ENCODE assay signal across 29 mouse cellular contexts in the genomic region with DNA sequence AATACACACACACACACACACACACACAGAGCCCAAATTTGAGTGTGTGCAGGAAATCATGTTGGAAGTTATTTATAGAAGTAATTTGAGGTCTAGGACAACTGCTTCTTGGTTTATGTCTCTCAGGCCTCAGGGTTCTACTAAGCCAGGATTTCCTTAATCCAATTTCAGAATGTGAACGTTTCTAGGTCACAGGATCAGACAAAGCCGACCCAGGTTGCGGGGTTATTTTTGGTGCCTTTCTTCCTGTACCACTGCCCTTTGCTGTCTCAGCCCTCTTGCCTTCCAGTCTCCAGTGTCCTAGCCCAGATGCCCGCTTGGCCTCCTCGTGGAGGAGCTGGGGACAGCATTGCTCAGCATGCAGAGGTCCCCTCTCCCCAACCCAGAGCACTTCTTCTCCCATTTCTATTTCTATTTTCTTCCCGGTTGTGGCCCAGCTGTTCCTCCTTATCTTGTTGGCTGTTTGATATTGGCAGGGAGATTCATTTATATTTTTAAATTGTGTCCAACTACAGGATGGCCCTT. TPM values are rescaled to one million over a fixed set of nuclear protein-coding genes. Genes with fewer than 3 reads are reported as not detected.
DNase-seq lines count a peak whose midpoint lies in the region; ATAC-seq and TF ChIP-seq lines count a peak whose summit lies in the region.
"Had no signal": no experiment of that assay in that cellular context is flagged by ENCODE, and none has a peak within 500 bp of the region (broad histone marks: within the 10 kb centered on the region; RNA-seq: fewer than 3 reads in every experiment).

No protein-coding gene starts in this region.

- H3K79me2 ChIP-seq in liver, adult 2 months (ENCODE audit: control insufficient read depth, insufficient read depth, low read length) = no peaks in the 10 kb centered on the region

- H3K4me3 ChIP-seq in heart, embryonic 16.5 days (ENCODE audit: low read length) = no peak overlapping the region
- no peak overlapping the region for H3K4me3 ChIP-seq in liver, adult 2 months (ENCODE audit: insufficient read depth, low read depth, low read length)
- H3K4me3 ChIP-seq: forebrain, embryonic 15.5 days; heart, embryonic 12.5 days; limb, embryonic 12.5 days; liver, embryonic 15.5 days had no signal

- no peaks in the 10 kb centered on the region for H3K27me3 ChIP-seq in heart, embryonic 16.5 days (ENCODE audit: control insufficient read depth, insufficient read depth, low read length)
- no peaks in the 10 kb centered on the region for H3K27me3 ChIP-seq in liver, adult 2 months (ENCODE audit: control insufficient read depth, insufficient read depth, low read length)
- H3K27me3 ChIP-seq: forebrain, embryonic 15.5 days; limb, embryonic 12.5 days had no signal

- H3K9me3 ChIP-seq in heart, embryonic 16.5 days (replicated peaks; ENCODE audit: control insufficient read depth, low read length) = 0 out of 2 replicates have a peak, but pooled peaks cover 3% of the 10 kb centered on the region
- H3K9me3 ChIP-seq: forebrain, embryonic 15.5 days; limb, embryonic 12.5 days; liver, embryonic 15.5 days had no signal

- no peaks in the 10 kb centered on the region for H3K36me3 ChIP-seq in heart, embryonic 16.5 days (ENCODE audit: control insufficient read depth, insufficient read depth)
- H3K36me3 ChIP-seq in liver, adult 2 months (ENCODE audit: control insufficient read depth, insufficient read depth, low read length) = no peaks in the 10 kb centered on the region
- H3K36me3 ChIP-seq: forebrain, embryonic 15.5 days; heart, embryonic 12.5 days; limb, embryonic 12.5 days; liver, embryonic 15.5 days had no signal

- no peak for DNase-seq in heart, postnatal 25 days (ENCODE audit: low spot score)
- no peak for DNase-seq in liver, adult 2 months (ENCODE audit: extremely low read depth, low read depth, low spot score)
- DNase-seq in liver = no peak
- DNase-seq in retina, embryonic 14.5 days (ENCODE audit: low spot score) = peak; percentile 22
- DNase-seq in testis, postnatal 14 days (ENCODE audit: low spot score) = no peak
- DNase-seq: adrenal gland, postnatal 10 days; cerebellum, adult 9-11 months; embryo, embryonic 11 days; kidney, adult 9 months; lung, postnatal 10 days; midbrain, embryonic 14.5 days; spleen, adult 18-20 months; thymus, adult 2 months had no signal

- H3K9ac ChIP-seq in heart, embryonic 16.5 days (ENCODE audit: low read length) = no peak overlapping the region
- no peak overlapping the region for H3K9ac ChIP-seq in liver, adult 2 months (ENCODE audit: low read depth, low read length)
- H3K9ac ChIP-seq: forebrain, embryonic 15.5 days; heart, embryonic 12.5 days; limb, embryonic 12.5 days; liver, embryonic 15.5 days had no signal

- ATAC-seq in heart, embryonic 16.5 days (replicated peaks; ENCODE audit: extremely low read depth, insufficient read depth, low FRiP score) = no peak
- ATAC-seq in common myeloid progenitor, adult 5-6 weeks (replicated peaks; ENCODE audit: low read depth, poor library complexity, severe bottlenecking) = peak; percentile 57; the same call in 1 of the 2 replicates
- ATAC-seq in megakaryocyte-erythroid progenitor cell, adult 5-6 weeks (replicated peaks; ENCODE audit: low FRiP score, low TSS enrichment, poor library complexity, severe bottlenecking) = no peak
- ATAC-seq: forebrain, embryonic 15.5 days; Patski had no signal

- TF ChIP-seq CTCF in liver, adult 2 months (IDR thresholded peaks at IDR 0.05; ENCODE audit: low read depth, low read length) = peak; percentile 29

- H3K4me1 ChIP-seq in heart, embryonic 16.5 days (ENCODE audit: control insufficient read depth, insufficient read depth, low read length) = peaks cover 15% of the 10 kb centered on the region
- peaks cover 2% of the 10 kb centered on the region; the same call in 1 of the 2 replicates for H3K4me1 ChIP-seq in liver, adult 2 months (ENCODE audit: control insufficient read depth, insufficient read depth, low read length)
- H3K4me1 ChIP-seq: limb, embryonic 12.5 days had no signal

- no peak overlapping the region for H3K4me2 ChIP-seq in heart, embryonic 16.5 days (ENCODE audit: low read depth, low read length)
- H3K4me2 ChIP-seq: forebrain, embryonic 15.5 days; heart, embryonic 12.5 days; limb, embryonic 12.5 days; liver, embryonic 15.5 days had no signal

- WGBS in heart, embryonic 16.5 days = 28% methylated on average over 6 of the region's 6 CpGs
- 36% methylated on average over 6 of the region's 6 CpGs for WGBS in liver, adult 2 months

- peak overlapping the region; percentile 29 for H3K27ac ChIP-seq in heart, embryonic 16.5 days (ENCODE audit: low read length)
- no peak overlapping the region for H3K27ac ChIP-seq in liver, adult 2 months (replicated peaks; ENCODE audit: insufficient read depth, low read depth, low read length)
- H3K27ac ChIP-seq: forebrain, embryonic 15.5 days; limb, embryonic 12.5 days; liver, embryonic 15.5 days had no signal

- no peak for TF ChIP-seq POLR2A in liver, adult 2 months (IDR thresholded peaks at IDR 0.05; ENCODE audit: extremely low read depth, insufficient read depth, low read length)

- intact Hi-C loops in heart, postnatal 25 days (cut with DNase I) = no loop called here

RNA-seq across cellular contexts. Expression of a gene that starts 5.3 kb away (rescaled TPM):
- 10.1 and 10.4 TPM in 2 replicates for polyA plus RNA-seq in heart, embryonic 16.5 days (2015; fragmentation: Nextera tagmentation; extraction: Ambion mirVana)
- 10 to 100 TPM; 23.3 to 24.5 TPM for total RNA-seq in heart, postnatal 25 days (2021)
- total RNA-seq in liver, adult 2 months (2014; rRNA removed) = 14.6 and 20.7 TPM in 2 replicates
- polyA plus RNA-seq in liver, adult 2 months (2012; rRNA removed) = 5.1 and 5.2 TPM in 2 replicates
- total RNA-seq in common myeloid progenitor, adult 5-6 weeks (2017) = 20.8 and 22.7 TPM in 2 replicates
- total RNA-seq in megakaryocyte-erythroid progenitor cell, adult 5-6 weeks (2014; fragmentation: Nextera tagmentation) = 24.5 and 26.4 TPM in 2 replicates
- total RNA-seq in megakaryocyte-erythroid progenitor cell, adult 5-6 weeks (2017) = 23.5 and 28.6 TPM in 2 replicates

RNA-seq across cellular contexts. Expression of a gene that starts 24.2 kb away (rescaled TPM):
- polyA plus RNA-seq in heart, embryonic 16.5 days (2015; fragmentation: Nextera tagmentation; extraction: Ambion mirVana) = 0.45 and 0.56 TPM in 2 replicates
- total RNA-seq in heart, postnatal 25 days (2021) = under 1 TPM in 1 of 2 experiments, not detected in 1; 0.16 TPM
- total RNA-seq in liver, adult 2 months (2014; rRNA removed) = 287 and 443 TPM in 2 replicates
- polyA plus RNA-seq in liver, adult 2 months (2012; rRNA removed) = 157 and 182 TPM in 2 replicates
- not detected in 2 replicates for total RNA-seq in common myeloid progenitor, adult 5-6 weeks (2017)
- not detected in 2 replicates for total RNA-seq in megakaryocyte-erythroid progenitor cell, adult 5-6 weeks (2014; fragmentation: Nextera tagmentation)
- not detected in 2 replicates for total RNA-seq in megakaryocyte-erythroid progenitor cell, adult 5-6 weeks (2017)
- total RNA-seq: megakaryocyte, adult 5-6 weeks had no signal
- polyA plus RNA-seq: Patski had no signal

RNA-seq across cellular contexts. Expression of a gene that starts 29.4 kb away (rescaled TPM):
- polyA plus RNA-seq in heart, embryonic 16.5 days (2015; fragmentation: Nextera tagmentation; extraction: Ambion mirVana) = not detected in 2 replicates
- total RNA-seq in heart, postnatal 25 days (2021) = not detected
- total RNA-seq in liver, adult 2 months (2014; rRNA removed) = not detected in 2 replicates
- not detected in 2 replicates for polyA plus RNA-seq in liver, adult 2 months (2012; rRNA removed)
- total RNA-seq in common myeloid progenitor, adult 5-6 weeks (2017) = not detected in 2 replicates
- total RNA-seq in megakaryocyte-erythroid progenitor cell, adult 5-6 weeks (2014; fragmentation: Nextera tagmentation) = not detected in 2 replicates
- not detected in 2 replicates for total RNA-seq in megakaryocyte-erythroid progenitor cell, adult 5-6 weeks (2017)
- total RNA-seq: adrenal gland, postnatal 10 days; layer of hippocampus, postnatal 10 days; megakaryocyte, adult 5-6 weeks had no signal
- polyA plus RNA-seq: brain, embryonic 14.5 days; embryonic facial prominence, embryonic 14.5 days; forebrain, embryonic 15.5 days; heart, embryonic 12.5 days; hindbrain, embryonic 11.5 days; large intestine, adult 2 months; limb, embryonic 12.5 days; liver, embryonic 15.5 days; midbrain, embryonic 14.5 days; neural tube, embryonic 14.5 days; Patski; thymus, adult 2 months; urinary bladder, adult 2 months had no signal

Comparison
In these comparisons a context has a peak if more than half of its experiments do, and no peak if none do; other contexts are left out.
1. RNA of a gene that starts 24.2 kb away (total RNA-seq): 287 to 443 TPM in liver, adult 2 months; 0.16 TPM in heart, postnatal 25 days, not detected in common myeloid progenitor, adult 5-6 weeks and not detected in megakaryocyte-erythroid progenitor cell, adult 5-6 weeks; every median in the first group is over 100 times any median in the second.